Mouse (Mus musculus) heart, postnatal 0 days (tissue): ENCODE measurements around the gene Evi2b.

Source experiments
- CTCF ChIP-seq: IDR thresholded peaks from 2 replicates; pipeline ENCODE4 v1.5.1; 2016; ENCODE audit warnings: antibody characterized with exemption, control low read depth, low read depth
- EP300 ChIP-seq: IDR thresholded peaks from 2 replicates; pipeline ENCODE4 v1.6.1; 2016; ENCODE audit warnings: antibody characterized with exemption, low read depth

DNA sequence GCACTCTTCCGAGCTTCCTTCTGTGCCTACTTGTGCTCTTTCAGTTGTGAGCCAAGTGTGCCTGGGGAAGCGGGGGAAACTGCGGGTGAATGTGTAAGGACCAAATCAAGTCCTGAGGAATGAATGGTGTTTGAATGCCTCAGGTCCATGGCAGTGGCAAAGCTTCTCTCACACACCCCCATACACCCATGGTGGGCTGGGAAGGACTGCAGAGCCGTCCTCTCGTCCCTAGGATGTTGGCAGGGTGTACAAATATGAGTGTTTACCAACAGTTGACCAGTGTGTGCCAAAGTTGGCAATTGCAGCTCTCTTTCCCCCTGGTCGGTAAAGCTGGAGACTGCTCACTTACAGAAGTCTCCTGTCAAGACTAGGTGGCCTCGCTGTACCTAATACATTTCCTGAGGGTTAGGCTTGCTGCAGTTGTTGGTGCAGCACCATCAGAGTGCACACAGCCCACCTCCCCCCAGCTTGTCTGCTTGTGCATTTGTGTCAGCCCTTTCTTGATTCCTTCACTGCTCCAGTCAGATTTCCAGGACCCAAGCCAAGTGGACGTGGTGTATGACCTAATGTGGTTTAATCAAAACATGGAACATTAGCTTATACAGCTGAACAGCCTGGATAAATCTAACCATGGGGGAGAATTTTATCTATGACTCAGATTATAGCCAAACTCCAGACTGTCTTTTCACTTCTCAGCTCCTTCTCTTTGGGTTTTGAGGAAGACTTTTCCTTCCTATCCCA lies 10.6 kb upstream of the Evi2b start:
- TF ChIP-seq CTCF (no peak), EP300 (no peak)
